Mouse (Mus musculus) left cerebral cortex, adult 11 months (tissue): ENCODE data around the gene March5.
"Not testable (repeated sequence)": the region's sequence is repeated elsewhere in the genome, so short reads cannot be mapped to it uniquely, and the experiment has no call there.

Experiments
- DNase-seq: peaks from one replicate; pipeline ENCODE4 v3.0.0; 2022; ENCODE audit warnings: low spot score

Gene March5

DNA sequence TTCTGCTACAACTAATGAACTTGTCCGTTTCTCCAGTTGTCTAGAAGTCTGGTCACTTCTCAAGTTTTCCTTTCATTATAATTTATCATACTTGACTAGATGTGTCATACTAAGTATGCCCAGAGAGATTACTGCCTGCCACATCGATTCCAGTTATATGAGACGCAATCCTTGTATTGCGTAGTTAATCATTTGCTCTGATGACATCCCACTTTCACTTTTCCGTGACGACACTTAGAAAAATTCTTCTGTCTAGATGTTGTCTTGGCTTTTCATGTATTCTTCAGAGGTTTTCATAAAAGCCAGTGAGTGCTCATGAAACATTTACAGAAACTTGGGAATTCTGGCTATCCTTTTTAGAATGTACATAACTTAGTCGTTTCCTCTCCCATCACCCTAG, 1.6 kb downstream of the March5 start:
- DNase-seq = no peak

DNA sequence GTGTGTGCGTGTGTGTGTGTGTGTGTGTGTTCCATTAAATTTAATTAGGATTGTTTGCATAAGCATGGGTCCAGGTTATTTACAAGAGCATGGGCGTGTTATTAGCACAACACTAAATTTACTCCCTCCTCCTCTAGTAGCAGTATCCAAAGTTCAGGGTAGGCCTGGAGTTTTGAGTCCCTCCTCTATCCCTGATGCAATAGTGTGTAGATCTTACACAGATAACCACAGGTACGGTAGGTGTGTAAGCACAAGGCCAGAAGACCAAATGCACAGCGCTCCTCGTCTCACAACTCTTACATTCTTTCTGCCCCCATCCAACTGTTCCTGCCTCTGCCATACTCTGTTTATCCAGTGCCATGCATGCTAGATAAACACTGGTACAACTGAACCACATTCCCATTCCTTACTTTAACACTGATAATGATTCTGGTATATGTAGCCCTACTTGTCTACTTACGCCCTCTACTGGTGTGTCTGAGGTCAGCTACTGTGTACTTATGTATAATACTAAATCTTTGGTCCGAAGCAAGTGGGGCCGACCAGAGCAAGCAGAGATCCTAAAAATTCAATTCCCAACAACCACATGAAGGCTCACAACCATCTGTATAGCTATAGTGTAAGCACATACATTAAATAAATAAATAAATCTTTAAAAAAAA, 2.3 kb downstream of the March5 start:
- DNase-seq = no peak

DNA sequence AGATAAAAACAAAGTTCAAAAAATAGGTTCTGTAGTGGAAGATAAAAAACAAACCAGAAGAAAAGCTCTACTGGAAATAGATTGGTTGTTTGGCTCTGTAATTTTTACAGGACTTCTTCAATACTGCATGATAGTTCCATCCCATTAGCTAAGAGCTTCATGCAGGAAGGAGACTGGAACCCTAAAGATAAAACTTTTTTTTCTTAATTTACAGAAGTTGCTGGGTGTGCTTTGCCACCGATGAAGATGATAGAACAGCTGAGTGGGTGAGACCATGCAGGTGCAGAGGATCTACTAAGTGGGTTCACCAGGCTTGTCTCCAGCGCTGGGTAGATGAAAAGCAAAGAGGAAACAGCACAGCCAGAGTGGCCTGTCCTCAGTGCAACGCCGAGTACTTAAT, 3.1 kb downstream of the March5 start:
- DNase-seq = no peak

DNA sequence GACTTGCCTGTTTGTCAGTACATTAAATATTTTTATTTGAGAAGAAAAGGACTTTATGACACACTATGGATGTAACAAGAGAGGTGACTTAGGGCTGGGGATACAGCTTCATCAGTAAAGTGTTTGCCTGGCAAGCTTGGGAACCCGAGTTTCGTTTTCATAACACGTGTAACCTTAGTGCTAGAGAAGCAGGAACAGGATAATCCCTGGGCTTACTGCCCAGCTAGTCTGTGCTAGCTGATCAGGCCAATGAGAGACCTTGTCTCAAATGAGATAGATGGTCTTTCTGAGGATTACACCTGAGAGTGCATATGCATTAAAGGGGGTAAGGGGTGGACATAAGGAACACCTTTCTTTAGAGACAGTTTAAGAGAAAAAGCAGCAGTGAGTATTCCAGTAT, 4.1 kb downstream of the March5 start:
- DNase-seq = no peak

DNA sequence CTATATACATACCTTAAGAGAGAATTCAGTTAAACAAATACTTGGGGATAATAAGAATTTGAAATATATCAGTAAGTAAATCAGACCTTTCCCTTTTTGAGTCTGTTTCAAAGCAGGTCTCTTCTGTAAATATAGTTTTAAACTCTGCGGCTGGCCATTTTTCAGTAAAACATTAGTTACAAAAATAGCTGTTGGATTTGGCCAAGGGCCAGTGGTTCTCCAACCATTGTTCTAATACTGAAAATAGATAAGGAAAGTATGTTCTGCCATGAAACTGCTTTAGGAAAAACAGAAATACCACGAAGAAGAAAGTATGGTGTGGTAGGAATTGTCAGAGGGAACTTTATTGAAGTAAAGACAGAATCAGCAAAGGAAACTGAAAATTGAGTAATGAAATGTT, 7.4 kb downstream of the March5 start:
- DNase-seq = no peak

DNA sequence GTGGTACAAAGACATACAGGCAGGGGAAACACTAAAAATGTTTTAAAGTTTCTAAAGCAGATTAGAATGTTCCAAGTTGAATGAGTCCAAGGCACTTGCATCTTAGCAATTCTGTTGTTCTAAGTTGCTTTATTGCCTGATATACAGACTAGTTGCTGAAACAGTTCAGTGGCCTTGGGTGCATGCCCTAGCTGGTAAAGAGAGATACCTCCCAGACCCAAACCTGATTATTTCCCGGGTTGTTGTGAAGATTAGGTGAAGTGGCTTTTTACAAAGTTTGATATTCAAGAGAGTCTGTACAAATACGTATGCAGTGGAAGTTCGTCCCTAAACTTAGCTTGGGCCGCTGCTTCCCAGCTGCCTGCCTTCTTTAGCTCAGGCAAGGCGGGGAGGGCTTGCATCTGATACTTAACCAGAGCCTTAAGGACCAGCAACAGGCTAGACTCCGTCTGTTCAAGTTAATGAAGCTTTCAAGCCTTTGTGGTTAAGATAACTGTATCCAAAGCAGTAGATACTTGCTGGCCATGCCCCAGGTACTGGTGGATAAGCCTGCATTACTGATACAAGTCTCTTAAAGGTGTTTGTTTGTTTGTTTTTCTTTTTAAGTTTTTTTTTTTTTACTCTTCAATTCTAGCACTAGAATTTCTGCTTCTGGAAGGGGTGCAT, 18.0 kb downstream of the March5 start:
- no peak for DNase-seq

DNA sequence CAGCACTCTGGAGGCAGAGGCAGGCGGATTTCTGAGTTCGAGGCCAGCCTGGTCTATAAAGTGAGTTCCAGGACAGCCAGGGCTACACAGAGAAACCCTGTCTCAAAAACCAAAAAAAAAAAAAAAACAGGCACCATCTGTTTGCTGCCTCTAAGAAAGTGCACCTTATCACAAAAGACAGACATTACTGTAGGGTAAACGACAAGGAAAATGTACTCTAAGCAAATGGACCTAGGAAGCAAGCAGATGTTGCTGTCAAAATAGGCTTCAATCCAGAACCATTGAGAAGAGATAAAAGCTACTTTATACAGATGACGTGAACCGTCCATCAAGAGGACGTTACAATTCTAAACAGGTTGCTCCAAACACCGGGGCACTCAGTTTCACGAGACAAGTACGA, 25.3 kb downstream of the March5 start:
- DNase-seq = not testable (repeated sequence)

DNA sequence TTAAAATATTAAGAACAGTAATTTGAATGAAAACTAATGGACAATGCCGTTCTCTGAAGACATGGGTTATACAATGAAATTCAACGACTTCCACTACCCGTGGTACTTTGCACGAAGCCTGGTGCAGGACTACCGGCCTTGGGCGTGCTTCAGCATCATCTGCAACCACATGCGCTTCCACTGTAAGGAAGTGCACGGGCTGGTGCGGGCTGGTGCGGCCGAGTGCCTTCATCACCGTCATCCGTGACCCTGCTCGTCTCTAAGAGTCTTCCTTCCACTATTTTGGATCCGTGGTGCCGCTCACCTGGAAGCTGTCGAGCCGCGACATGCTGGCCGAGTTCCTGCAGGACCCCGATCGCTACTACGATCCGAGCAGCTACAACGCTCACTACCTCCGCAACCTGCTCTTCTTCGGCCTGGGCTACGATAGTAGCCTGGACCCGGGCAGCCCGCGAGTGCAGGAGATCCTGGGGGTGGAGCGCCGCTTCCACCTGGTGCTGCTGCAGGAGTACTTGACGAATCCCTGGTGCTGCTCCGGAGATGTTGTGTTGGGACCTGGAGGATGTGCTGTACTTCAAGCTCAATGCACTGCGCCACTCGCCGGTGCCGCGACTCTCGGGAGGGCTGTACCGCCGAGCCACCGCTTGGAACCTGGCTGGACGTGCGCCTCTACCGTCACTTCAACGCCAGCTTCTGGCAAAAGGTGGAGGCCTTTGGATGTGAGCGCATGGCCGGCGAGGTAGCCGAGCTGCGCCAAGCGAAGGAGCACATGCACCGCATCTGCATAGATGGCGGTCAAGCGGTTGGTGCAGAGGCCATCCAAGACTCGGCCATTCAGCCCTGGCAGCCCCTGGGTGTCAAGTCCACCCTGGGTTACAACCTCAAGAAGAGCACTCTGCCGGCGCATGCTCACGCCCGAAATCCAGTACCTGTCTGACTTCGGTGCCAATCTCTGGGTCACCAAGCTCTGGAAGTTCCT, 26.5 kb downstream of the March5 start:
- DNase-seq = no peak

DNA sequence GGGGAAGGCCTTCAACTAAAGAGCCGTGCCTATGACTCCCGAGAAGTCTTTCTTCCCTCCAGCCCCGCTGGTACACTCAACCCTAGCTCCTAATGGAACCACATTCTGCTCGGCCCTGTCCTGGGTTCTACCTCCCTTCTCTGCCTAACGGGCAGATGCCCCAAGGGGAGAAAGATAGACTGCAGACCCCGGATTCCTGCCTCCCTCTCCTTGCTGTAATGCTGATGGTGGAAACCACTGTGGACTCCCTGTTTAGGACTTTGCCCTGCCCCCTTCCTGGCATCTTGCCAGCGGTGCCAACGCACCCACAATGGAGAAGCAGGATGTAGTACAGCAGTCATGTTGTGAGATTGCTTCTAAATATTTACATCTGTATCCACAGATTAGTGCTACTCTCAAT, 28.5 kb downstream of the March5 start:
- DNase-seq = no peak

DNA sequence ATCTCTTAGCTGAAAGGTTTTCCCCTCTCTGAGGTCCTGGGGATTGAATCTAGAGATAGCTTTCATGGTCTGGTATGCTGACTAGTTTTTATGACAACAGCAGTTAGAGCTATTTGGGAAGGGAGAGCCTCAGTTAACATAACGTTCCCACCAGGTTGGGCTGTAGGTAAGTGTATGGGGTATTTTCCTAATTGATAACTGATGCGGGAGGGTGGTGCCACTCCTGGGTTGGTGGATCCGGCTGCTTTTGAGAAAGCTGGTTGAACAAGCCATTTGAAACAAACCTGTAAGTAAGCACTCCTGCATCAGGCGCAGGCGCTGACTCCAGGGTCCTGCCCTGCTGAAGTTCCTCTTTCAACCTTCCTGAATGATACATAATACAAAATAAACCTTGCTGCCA, 30.0 kb downstream of the March5 start:
- DNase-seq = no peak

DNA sequence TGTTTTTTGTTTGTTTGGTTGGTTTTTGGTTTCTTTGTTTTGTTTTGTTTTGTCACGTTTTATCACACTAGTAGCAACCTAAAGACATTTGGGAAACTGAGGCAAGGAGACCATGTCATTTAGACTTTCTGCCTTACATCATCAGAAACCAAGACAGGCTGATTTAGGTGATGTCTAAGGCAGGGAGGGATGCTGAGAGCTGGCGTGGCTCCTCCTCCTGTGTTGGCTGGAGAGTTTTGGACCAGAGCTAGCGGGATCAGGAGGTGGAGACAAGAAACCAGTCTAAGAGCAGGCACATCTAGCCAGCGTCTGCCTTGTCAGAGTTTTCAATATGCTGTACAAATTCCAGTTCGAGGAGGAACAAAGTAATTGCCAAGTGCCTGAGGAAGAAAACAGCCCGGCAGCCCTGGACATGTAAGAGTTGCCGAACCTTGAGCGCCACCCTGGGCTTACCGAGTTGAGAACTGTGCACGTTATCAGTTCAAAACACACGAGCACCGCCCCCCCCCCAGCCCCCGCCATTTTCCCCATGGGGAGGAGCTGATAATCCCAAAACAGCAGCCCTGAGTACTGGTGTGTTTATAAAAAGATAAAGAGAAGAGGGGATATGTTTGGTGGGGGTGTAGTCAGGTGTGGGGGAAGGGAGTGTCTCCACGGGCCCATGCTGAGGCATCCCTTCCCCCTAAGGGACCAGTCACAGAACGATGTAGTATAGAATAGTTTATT, 30.5 kb downstream of the March5 start:
- DNase-seq = no peak

DNA sequence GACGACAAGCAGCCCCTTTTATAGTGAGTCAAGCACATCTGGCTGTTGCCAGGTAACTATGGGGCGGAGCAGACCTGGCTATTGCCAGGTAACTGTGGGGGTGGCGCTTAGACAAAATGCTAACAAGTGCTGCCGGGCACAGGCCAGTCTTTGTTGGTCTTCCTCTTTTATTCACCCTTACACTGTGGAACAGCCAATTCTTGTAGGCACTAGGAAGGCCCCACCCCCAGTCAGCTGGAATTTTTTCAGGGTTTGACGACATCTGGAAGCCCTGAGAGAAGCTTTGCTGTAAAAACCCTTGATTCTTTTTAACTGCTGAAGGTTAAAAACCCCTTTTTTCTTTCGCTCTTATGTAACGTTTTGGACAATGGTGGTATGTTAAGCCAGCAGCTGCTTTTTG, 31.3 kb downstream of the March5 start:
- no peak for DNase-seq

DNA sequence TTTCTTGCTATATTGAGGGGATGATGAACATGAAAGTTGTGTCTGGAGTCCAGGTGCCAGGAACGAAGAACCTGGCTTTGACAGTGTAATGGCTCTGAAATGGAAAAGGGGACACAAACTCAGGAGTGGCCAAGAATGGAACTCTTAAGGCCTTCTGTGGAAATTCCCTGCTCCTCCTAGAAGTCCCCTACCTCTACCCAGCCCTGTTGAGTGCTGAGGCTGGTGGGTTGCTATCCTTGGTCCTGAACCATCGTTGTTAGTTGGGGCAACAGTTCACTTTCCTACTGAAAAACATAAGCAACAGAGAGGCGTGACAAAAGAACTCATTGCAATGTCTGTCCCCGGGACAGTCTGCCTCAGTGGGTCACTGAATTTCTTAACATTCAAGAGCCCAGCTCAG, 31.8 kb downstream of the March5 start:
- no peak for DNase-seq

DNA sequence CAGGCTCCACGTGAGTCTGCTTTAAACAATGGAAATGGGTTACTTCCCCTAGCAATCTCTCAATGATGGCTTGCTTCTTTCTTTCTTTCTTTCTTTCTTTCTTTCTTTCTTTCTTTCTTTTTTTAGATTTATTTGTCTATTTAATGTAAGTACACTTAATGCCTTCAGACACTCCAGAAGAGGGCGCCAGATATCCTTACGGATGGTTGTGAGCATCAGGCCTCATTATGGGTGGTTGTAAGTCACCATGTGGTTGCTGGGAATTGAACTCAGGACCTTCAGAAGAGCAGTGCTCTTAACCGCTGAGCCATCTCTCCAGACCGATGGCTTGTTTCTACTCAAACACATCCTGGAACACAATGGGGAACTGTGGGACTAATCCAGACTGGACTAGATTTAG, 33.9 kb downstream of the March5 start:
- DNase-seq = no peak

DNA sequence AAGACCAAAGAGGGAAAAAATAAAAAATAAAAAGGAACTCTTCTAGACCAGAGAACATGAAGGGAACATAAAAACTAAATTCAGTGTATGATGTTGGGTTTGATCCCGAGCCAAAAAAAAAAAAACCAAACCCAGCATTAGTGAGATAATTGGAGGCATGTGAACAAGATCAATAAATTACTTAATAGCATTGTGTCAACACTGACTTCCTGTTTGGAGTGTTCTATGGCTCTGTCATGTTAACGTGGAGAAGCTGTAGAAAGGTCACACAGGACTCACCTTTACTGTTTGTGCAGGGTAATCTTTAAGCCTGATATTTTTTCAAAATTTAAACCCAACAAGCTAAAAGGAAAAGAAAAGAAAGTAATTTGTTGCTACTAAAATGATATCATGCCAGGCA, 35.4 kb downstream of the March5 start:
- no peak for DNase-seq

DNA sequence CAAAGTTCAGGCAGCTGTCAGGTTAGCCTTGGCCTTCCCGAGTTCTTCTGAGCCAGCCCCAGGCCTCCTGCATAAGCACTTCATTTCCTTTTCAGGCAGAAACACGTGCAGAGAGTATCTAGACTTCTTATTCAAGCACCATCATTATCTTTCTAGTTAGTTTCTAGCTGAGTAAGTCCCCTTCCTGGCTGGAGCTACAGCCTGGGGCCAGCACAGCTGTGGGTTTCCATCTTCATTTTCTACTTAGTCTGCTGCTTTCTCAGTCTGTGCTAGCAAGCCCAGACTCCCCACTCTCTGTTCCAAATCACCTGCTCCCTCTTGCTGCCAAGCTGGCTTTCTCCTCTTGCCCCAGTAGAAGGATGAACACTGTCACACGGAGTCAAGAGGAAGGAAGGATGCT, 39.5 kb downstream of the March5 start:
- no peak for DNase-seq

DNA sequence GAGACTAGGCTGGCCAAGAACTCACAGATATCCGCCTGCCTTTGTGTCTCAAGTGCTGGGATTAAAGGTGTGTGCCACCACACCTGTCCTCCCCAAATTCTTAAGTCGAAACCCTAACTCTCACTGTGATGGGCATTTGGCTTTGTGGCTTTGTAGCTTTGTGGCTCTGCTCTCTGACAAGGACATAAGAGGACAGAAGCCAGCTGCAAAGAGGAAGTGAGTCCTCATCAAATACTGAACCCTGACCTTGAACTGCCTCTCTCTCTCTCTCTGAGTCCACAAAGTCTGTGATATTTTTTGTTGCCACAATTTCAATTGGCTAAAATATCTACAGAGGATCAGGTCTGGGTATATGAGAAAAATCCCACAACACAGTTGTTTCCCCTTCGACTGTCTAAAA, 40.9 kb downstream of the March5 start:
- DNase-seq = no peak

DNA sequence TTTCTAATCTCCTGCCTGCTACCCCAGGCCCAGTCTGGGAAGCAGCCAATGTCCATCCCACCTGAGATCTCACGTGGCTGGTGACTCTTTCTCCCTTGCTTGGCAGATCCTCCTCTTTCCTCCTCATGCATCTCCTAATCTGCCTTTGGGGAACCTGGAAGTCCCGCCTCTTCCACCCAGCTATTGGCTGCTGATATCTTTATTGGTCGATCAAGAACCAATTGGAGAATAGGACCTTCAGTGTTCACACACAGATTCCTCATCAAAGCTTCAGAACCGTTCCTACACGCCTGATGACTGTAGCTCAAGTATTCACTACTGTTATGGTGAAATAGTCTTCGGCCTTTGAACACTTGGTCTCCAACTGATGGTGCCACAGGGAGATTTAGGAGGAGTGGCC, 44.8 kb downstream of the March5 start:
- DNase-seq = no peak

DNA sequence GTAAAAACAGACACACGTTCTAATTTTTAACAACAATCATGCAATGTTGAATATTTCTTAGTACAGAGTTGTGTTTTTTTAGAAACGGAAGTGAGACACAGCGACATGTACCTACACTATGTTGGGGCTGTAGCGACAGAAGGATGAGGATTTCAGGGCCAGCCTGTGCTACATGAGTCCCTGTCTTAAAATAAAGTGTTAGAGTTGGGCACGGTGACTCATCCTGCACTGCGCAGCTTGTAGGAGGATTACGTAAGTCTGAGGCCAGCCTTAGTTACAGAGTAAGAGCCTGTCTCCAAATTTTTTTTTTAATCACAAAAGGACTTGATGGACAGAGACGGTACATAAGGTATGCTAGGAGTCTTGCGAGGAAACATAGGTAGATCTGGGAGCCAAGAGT, 48.0 kb downstream of the March5 start:
- DNase-seq = peak; percentile 66

DNA sequence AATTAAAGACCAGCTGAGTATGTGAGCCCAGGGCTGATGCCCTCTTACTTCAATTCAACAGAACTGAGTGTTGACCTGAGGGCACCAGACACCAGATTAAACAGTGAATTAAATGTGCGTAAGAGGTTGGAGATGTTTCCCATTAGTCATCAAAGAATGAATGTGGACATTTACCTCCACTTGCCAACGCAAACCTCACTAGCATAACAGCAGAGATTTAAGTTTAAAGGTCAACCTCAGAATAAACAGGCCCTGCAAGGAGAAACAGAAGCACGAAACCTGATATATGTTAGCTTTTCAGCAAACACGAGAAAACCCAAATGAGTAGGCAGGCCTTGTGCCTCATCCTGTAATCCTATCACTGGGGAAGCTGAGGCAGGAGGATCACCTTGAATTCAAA, 55.0 kb downstream of the March5 start:
- no peak for DNase-seq

DNA sequence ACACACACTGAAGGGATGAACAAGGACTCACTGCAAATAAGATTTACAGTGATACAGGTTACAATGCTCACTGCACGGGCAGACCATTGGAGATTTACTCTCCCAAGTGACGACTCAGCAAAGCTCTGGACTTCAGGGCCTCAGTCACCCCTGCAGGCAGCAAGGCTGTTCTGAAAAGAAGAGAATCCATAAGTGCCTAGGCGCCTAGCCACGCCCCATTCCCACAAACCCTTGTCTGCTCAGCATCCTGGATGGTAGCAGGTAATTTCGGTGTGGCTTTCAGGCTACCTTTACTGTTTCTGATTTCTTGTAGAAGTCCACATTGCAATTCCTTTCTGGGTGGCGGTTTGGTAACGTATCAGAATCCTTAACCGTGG, 56.2 kb downstream of the March5 start:
- DNase-seq = no peak
